Mouse (Mus musculus) spleen, postnatal 14 days (tissue): ENCODE data around the gene N4bp2.
"Not testable (repeated sequence)": the region's sequence is repeated elsewhere in the genome, so short reads cannot be mapped to it uniquely, and the experiment has no call there.

Source experiments
- DNase-seq, 2 experiments: peaks; one replicate each; pipeline ENCODE4 v3.0.0; 2021 to 2022; ENCODE audit warnings: low spot score in 2 of 2

Gene N4bp2

DNA sequence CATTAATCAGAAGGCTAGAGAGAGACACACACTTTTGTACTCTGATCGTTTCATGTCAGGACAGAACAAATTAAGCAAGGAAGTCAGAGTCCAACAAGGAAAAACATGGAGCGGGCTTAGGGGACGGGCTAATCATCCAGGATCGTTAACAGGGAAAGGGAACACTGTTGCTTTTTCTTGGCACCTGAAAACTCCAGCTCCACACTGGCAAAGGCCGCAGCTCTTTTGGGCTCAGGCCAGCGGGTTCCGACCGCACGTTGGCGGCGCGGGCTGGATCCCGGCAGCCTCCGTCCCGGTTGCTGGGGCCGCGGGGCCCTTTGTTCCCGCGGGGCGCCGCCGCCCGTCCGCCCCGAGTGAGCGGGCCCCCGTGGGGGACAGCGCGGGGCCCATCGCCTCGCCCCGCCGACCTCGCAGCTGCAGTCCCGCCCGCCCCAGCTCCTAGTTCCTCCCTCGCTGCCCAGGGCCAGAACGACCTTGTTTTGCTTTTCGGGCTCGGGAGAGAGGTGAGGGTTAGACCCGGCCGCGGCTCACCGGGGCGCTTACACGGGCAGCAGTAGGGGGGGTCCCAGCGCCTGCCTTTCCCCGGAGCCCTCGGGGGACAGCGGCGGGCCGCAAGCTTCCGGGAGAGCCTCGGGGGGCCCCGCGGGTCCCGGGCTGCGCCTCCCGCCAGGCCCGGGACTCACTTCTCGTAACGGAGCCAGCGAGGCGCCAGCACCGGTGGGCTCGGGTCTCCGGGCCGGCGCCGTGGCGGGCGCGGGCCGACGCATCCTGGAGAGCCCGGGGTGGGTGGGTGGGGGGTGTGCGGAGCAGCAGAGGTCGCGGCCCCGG lies at the start of gene N4bp2:
Gene N4bp2 (plus strand): TSS at position 434 of the 828 bp plus-strand sequence.
- DNase-seq: peak; percentile 59 to 68

- no peak for DNase-seq
Measured at GRCm38 (mm10) chr5:65715084-65715483, 48.2 kb upstream of the N4bp2 start.

DNA sequence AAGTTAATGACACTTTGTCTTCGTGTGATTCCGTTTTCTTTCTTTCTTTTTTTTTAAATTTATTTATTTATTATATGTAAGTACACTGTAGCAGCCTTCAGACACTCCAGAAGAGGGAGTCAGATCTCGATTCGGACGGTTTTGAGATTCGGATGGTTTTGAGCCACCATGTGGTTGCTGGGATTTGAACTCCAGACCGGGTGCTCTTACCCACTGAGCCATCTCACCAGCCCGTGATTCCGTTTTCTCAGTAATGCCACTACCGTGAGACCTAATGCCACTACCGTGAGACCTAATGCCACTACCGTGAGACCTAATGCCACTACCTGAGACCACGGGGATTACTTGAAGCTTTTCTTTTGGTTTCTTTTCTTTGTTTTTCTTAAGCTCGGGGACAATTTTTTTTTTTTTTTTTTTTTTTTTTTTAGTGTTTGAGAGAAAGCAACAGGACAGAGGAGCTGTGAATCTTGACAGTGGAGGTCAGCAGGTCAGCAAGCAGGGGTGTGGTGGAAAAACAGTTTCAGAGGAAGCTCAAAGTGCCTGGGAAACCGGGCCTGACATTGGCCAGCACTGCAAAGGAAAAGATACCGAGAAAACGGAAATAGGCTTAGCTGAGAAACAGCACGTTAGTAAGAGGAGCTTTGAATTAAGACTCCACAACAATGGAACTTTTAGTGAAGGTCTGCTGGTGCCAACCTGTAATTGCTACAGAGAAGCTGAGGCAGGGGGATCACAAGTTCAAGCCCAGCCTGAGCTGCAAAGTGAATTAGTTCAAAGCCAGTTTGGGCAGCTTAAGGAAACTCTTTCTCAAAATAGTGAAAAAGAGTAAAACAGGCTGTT lies 46.0 kb upstream of the N4bp2 start:
- DNase-seq: no peak

DNA sequence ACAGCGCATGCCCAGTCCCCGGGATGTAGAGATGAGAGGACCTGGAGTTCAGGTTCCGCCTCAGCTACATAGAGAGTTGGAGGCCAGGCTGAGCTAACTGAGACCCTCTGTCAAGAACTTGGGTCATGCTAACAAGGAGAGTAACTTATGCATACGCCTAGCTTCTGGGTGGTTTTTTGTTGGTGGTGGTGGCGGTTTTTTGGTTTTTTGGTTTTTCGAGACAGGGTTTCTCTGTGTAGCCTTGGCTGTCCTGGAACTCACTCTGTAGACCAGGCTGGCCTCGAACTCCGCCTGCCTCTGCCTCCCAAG lies 45.5 kb upstream of the N4bp2 start:
- DNase-seq: not testable (repeated sequence)

- no peak for DNase-seq
Measured at GRCm38 (mm10) chr5:65718368-65718767, 45.0 kb upstream of the N4bp2 start.

DNA sequence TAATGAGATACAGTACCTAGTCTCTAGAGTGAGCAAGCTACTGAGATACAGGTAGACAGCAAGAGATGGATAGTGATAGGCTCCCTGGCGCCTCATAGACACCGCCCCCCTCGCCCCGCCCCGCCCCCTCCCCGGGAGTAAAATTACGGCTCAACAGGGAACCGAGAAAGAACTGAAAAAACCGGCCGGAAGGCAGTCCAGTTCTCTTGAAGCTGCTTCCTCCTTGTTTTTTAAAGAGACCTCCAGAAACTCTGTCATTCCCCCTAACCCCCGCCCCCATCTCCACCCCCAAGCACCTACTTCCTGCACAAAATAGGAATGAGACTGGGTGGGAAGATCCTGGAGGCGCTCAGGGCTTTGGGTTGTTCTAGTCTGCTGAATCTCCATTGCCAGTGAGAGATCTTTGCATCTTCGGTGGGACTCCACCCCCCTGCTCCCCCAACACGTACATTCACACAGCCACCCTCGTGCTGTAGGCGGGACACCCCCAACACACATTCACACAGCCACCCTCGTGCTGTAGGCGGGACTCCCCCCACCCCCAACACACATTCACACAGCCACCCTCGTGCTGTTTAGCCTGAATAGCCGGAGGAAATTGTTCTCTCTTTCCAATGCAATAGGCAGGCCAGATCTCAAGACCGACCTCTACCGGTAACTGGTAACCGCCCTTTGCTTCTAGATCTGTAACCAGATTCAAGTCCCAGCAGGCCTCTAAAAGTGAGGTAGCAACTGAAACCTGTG lies 38.8 kb upstream of the N4bp2 start:
- DNase-seq: peak; percentile 40 to 53

DNA sequence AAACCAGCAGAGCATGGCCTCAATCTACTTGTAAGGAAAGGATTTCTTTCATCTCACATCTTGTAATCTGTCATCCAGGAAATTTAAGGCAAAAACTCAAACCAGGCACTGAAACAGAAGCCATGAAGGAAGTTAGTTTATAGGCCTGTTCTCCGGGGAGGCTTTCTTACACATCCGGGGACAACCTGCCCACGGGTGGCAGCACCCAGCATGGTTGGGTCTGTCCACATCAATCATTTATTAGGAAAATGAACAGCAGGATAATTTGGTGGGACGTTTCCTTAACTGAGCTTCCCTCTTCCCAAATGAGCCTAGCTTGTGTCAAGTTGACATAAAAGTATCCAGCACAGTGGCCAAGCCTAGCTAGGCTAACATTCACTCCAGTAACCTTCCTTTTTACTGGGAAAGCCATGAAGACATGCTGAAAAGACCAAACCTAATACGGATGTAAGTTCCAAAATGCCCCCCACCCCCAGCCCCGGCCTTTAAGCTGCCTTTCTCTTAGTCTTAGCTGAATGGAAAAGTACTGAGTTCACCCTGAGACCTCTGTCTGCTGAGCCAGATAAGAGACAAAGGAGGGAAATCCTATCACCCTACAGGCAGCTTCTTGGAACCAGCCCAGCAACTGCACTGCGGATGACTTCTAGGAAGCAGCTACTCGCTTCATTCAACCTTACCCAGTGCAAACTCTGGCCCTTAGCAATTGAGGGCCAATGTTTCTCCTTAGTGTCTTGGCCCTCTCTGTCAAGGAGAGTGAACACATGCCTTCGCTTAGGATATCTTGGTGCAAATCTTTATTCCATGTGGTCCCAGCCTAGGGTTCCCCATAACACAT lies 31.9 kb upstream of the N4bp2 start:
- DNase-seq: peak; percentile 42 to 55

DNA sequence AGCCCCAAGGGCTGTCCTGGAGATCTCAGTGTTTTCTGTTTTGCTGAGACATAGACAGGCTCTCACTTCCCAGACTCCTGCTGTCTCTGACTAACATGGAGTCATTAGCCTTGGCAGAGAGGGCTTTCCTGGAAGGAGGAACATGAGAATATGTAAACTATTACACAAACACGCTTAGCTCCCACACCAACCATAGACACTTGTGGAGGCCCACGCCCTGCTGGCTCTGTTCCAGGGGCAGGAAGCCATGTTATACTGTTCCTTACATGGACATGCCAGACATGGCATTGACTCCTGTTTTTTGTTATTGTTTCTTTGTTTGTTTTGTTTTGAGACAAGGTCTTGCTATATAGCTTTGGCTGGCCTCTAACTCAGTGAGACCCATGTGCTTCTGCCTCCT lies 27.7 kb upstream of the N4bp2 start:
- DNase-seq: no peak

- no peak for DNase-seq
Measured at GRCm38 (mm10) chr5:65739366-65739765, 24.0 kb upstream of the N4bp2 start.

- no peak for DNase-seq
Measured at GRCm38 (mm10) chr5:65746908-65747307, 16.4 kb upstream of the N4bp2 start.

- no peak for DNase-seq
Measured at GRCm38 (mm10) chr5:65748386-65748785, 14.9 kb upstream of the N4bp2 start.

DNA sequence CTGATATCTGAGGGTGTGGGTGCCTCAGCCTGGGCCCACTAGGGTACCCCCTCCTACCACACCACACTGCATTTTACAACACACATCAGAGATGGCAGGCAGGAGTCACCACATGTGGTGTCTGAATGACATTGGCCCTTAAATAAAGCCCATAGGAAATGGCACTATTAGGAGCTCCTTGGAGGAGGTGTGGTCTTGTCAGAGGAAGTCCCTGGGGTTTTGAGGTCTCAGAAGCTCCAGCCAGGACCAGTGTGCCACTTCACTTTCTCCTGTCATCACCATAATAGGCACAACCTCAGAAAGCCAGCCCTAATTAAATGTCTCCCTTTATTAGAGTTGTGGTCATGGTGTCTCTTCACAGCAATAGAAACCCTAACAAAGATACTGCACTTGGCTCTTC lies 14.4 kb upstream of the N4bp2 start:
- DNase-seq: no peak

DNA sequence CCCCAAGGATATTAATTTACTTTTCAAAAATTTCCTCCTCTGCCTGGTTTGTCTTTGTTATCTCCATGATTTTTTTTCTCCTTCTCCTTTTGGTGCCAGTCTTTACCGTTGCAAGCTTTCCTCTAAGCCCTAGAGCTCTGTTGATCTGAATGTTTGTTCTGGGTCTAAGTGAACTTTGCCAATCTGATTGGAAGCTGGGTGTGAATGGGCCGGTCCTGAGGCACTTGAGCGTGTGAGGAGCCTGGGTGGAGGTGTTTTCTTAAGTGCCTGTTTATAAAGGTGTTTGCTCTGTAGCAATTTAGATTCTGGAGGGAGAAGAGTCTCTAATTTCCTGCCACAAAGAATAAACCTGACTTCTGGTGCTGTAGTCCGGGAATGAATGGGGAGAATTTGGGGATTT lies 11.3 kb upstream of the N4bp2 start:
- no peak for DNase-seq

- no peak for DNase-seq
Measured at GRCm38 (mm10) chr5:65755859-65756258, 7.5 kb upstream of the N4bp2 start.

DNA sequence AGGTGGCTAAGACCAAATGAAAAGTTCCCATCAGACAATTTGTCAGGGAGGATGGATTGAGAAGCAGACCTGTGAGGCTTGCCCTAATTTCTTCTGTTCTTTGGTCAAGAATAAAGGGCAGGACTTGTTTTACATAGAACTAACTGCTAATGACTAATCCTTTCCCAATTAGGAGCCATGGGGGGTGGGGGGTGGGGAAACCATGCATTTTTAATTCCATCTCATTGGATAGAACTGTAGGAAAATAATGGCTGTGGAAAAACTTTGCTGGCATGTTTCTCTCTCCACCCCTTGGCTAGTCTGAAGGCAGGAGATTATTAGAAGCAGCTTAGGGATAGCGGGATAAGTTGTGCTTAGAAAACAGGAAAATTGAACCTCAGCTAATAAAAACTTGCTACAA lies 6.2 kb upstream of the N4bp2 start:
- DNase-seq: no peak

DNA sequence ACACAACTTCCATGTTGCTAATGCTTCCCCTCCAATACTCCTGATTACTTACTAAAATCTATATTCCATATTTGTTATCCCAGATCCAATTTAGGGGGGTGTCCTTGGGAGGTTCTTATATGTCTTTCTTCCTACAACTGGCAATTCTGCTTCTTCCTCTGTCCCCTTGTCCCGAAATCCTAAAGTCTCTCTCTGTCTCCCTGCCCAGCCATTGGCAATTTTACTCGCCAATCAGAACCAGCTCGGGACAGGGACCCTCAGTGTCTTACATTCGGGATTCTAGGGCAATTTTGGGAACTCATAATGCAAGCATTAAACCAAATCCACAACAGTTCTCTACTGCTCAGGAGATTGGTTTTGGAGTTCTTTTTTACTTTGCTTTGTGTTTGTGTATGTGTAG lies 3.3 kb upstream of the N4bp2 start:
- DNase-seq: no peak

DNA sequence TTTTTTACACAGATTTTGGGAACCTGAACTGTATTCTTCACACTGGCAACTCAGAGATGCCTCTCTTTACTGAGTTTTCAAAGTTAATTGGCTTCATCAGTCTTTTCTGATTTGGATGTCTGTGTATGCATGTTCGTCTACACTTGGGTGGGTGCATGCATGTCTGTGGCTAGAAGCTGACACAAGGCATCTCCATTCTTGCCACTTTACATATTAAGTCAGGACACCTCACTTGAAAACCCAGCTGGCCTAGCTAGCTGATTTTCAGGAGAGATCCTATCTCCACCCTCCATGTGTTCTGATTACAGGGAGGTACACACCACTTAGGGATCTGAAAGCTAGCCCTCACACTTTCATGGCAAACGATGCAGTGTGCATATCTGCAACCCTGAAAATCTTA lies 2.7 kb upstream of the N4bp2 start:
- no peak for DNase-seq

GRCm38 (mm10) chr5:65761020-65761419 lies 2.3 kb upstream of the N4bp2 start:
- no peak for DNase-seq

DNA sequence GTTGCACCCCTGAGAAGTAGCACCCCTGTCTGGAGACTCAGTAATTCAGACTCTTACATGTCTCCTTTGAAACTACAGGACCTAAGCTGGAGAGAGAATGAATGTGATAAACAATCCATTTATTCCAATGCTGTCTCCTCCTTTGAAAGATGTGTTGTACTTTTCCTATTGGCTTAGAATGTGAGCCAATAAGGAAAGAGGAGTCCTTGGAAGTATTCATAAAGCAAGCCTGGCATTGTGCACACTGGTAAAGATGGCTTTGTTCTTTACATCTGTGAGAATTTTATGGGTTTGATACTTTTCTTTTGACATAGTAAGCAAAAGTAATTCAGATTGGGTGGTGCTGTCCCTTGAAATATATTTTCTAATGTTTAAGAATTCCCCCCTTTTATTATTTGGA lies 1.4 kb upstream of the N4bp2 start:
- DNase-seq: no peak

DNA sequence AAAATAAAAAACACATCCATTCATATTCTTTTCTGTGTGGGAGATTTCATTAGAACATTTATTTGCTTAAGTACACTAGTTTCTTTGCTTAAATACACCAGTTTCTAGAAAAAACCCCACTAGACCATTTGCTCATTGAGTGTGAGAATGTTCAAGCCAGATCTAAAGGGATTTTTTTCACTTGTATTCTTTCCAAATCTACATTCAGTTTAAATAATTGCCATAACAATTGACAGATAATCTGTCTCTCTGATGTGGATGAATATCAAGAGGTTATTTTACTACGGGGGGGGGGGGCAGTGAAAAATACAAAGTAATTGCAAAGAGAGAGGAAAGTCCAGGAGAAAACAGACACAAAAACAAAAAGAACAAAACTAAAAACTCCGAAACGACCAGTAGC lies 635 bp upstream of the N4bp2 start:
- no peak for DNase-seq

DNA sequence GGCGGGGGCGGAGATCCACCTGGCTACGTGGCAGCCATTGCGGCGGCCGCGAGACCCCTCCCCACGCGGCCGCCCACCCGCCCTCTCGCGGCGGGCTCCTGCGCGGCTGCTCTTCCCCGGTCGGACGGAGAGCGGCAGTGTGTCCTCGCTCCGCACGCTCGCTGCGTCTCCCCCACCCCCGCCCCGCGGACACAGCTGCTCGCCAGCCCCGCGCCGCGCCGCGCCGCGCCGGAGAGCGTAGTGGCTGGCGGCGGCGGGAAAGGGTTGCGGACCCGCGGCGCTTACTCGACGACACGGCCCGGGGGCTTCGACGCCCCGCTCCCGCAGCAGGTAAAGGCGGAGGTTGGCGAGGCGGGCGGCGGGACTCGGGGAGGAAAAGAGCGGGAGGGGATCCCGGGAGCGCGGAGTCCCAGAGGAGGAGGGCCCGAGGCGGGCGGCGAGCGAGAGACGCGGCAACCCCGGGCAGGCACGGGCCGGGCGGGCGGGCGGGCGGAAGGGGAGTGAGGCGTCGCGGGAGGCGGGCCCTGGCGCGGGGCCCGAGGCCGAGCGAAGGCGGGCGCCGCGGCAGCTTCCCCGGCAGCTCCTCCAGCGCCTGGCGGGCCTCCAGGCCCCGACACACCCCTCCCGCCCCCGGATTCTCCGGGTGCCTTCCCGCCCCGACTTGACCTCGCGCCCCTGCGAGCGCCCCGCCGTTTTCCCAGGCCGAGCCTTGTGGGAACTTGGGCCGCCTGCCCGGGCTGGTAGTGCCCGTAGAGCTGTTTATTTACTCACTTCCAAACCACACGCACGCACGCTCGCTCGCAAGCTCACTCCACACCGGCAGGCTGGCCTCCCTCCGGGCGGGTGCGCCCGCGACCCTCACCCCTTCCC lies 830 bp downstream of the N4bp2 start:
- DNase-seq: peak; percentile 61 to 63
